Mouse (Mus musculus): ENCODE results near the gene Ncoa1.

DNA sequence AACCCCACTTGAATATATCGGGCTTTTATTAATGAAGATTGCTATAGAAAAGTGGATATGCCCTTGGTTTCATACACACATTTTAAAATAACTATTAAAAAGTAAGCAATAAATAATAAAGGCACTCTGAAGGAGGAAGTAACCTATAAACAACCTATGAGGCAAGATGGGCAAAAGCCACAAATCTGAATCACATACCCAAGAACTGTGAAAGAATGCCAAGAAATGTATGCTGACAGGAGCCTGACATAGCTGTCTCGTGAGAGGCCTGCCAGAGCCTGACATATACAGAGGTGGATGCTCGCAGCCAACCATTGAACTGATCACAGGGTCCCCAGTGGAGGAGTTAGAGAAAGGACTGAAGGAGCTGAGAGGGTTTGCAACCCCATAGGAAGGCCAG is 35.5 kb downstream of the Ncoa1 start:
- TF ChIP-seq ZC3H11A (IDR thresholded peaks at IDR 0.05; ENCODE audit: low read depth, low read length) = no peak
- TF ChIP-seq ELF1 (IDR thresholded peaks at IDR 0.05; ENCODE audit: low read depth, low read length) = no peak
- TF ChIP-seq EP300 (IDR thresholded peaks at IDR 0.05; ENCODE audit: low read depth in 1 of 2, low read length in 2 of 2) = no peak; a peak in 1 of 4 replicates
- no peak for TF ChIP-seq CTCF (IDR thresholded peaks at IDR 0.05 in 2 of 3, conservative IDR thresholded peaks at IDR 0.05 in 1 of 3; ENCODE audit: control insufficient read depth in 1 of 3, insufficient read depth in 1 of 3, low read depth in 2 of 3, low read length in 3 of 3, poor library complexity in 1 of 3, severe bottlenecking in 1 of 3)
- TF ChIP-seq MAFK (IDR thresholded peaks at IDR 0.05; ENCODE audit: borderline replicate concordance, low read depth, low read length) = no peak
- no peak for TF ChIP-seq GABPA (IDR thresholded peaks at IDR 0.05; ENCODE audit: low read depth, low read length)
- TF ChIP-seq CHD1 (IDR thresholded peaks at IDR 0.05; ENCODE audit: low read depth, low read length) = no peak
- no peak for TF ChIP-seq BHLHE40 (IDR thresholded peaks at IDR 0.05; ENCODE audit: borderline replicate concordance, low read depth, low read length)

Data from MEL (cell line).